Mouse (Mus musculus): ENCODE data around the gene Gm815. TPM values are rescaled to one million over a fixed set of nuclear protein-coding genes. Genes with fewer than 3 reads are reported as not detected.

Gene Gm815
- polyA plus RNA-seq (2015; fragmentation: Nextera tagmentation; extraction: Ambion mirVana), result not detected in 2 replicates

DNA sequence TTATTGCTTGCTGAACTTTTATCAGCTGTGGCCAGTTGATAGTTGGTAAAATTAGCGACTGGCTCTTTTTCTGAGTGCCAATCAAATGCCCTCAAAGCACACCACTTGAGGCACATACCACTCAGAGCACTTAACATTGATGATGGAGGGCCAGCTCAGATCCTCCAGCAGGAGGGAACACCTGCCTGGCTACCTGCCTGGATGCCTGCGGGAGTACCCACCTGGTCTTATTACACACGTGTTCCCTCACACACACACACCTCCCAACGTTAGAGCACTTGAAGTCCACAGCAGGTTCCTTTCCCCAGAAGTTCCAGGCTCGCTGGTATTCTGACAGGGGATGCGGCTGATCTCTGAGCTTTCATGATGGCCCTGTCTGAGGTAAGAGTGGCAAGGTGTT lies at the start of gene Gm815:
Gene Gm815 (plus strand): TSS at position 266 of the 400 bp plus-strand sequence.

